Mouse (Mus musculus) heart, embryonic 13.5 days (tissue): ENCODE data around the gene Iqsec3. TPM values are rescaled to one million over a fixed set of nuclear protein-coding genes. Genes with fewer than 3 reads are reported as not detected.

Experiments
- ATAC-seq: fragments of 200-750 bp; cut with Nextera tagmentation; 2 replicates; pipeline ENCODE4 v1.8.0; 2017; ENCODE audit warnings: moderate TSS enrichment; ENCODE audit not compliant: insufficient number of reproducible peaks, low FRiP score, low TSS enrichment; ENCODE audit errors: extremely low read depth
- H3K27ac ChIP-seq: fragments of 300-500 bp; sonication (generic); replicated peaks from 2 replicates; pipeline ENCODE4 v1.5.1; 2015; ENCODE audit warnings: moderate library complexity, mild to moderate bottlenecking, inconsistent platforms
- H3K27me3 ChIP-seq: fragments of 300-500 bp; sonication (generic); replicated peaks from 2 replicates; pipeline ENCODE4 v1.6.1; 2015; ENCODE audit warnings: mild to moderate bottlenecking, inconsistent platforms
- H3K36me3 ChIP-seq: fragments of 300-500 bp; sonication (generic); 2 replicates; pipeline ENCODE4 v1.6.1; 2015; ENCODE audit warnings: mild to moderate bottlenecking, inconsistent platforms
- H3K4me1 ChIP-seq: fragments of 300-500 bp; sonication (generic); 2 replicates; pipeline ENCODE4 v1.6.1; 2015; ENCODE audit warnings: inconsistent platforms
- H3K4me2 ChIP-seq: fragments of 300-500 bp; sonication (generic); 2 replicates; pipeline ENCODE4 v1.6.1; 2015; ENCODE audit warnings: inconsistent platforms, mild to moderate bottlenecking, moderate library complexity
- H3K4me3 ChIP-seq: fragments of 300-500 bp; sonication (generic); 2 replicates; pipeline ENCODE4 v1.5.1; 2015; ENCODE audit warnings: moderate library complexity, mild to moderate bottlenecking, inconsistent platforms
- H3K9ac ChIP-seq: fragments of 300-500 bp; sonication (generic); 2 replicates; pipeline ENCODE4 v1.6.1; 2015; ENCODE audit warnings: inconsistent platforms, mild to moderate bottlenecking, moderate library complexity
- H3K9me3 ChIP-seq: fragments of 300-500 bp; sonication (generic); 2 replicates; pipeline ENCODE4 v1.6.1; 2016; ENCODE audit warnings: inconsistent platforms
- WGBS: fragments of 180-500 bp; shearing (Covaris S2); methylation state at CpG from one replicate; pipeline ENCODE4 v1.1.7; 2015; ENCODE audit warnings: mixed read lengths; 5-methylcytosine and 5-hydroxymethylcytosine counted together
- microRNA-seq: library from miRNA; unstranded; fragments of <30 nt; microRNA quantifications from one replicate; pipeline ENCODE4, GENCODE M21; 2016
- polyA plus RNA-seq: library from polyadenylated mRNA; unstranded; fragments of >200 nt; fragmentation: Nextera tagmentation; extraction: Ambion mirVana; gene quantifications from 2 replicates; pipeline ENCODE4 v1.2.1, GENCODE M21; 2015

The Iqsec3 gene
- polyA plus RNA-seq, 1 experiment from 2014 or later = not detected

GRCm38 (mm10) chr6:121329848-121330508 is 143.5 kb downstream of the Iqsec3 start:
- Histone ChIP-seq H3K27ac (no peak overlapping the region), H3K4me1 (peaks cover 26% of the 10 kb centered on the region), H3K9ac (no peak overlapping the region), H3K4me2 (no peak overlapping the region), H3K9me3 (no peaks in the 10 kb centered on the region), H3K27me3 (no peaks in the 10 kb centered on the region), H3K36me3 (no peaks in the 10 kb centered on the region), H3K4me3 (no peak overlapping the region)
- no peak for ATAC-seq
- 22% methylated on average over 10 of the region's 10 CpGs for WGBS

- no peak overlapping the region for H3K9ac ChIP-seq
- H3K36me3 ChIP-seq = no peaks in the 10 kb centered on the region
- no peak for ATAC-seq
- no peak overlapping the region for H3K4me2 ChIP-seq
- H3K27me3 ChIP-seq = no peaks in the 10 kb centered on the region
- peaks cover 26% of the 10 kb centered on the region for H3K4me1 ChIP-seq
- 57% methylated on average over 9 of the region's 9 CpGs for WGBS
- H3K4me3 ChIP-seq = no peak overlapping the region
- no peaks in the 10 kb centered on the region for H3K9me3 ChIP-seq
- no peak overlapping the region for H3K27ac ChIP-seq
Observed at GRCm38 (mm10) chr6:121328417-121328884, 145.0 kb downstream of the Iqsec3 start.

- H3K36me3 ChIP-seq = no peaks in the 10 kb centered on the region
- ATAC-seq = no peak
- H3K27ac ChIP-seq = 0 out of 2 replicates have a peak overlapping the region, but pooled peaks have one; percentile 36
- H3K27me3 ChIP-seq = no peaks in the 10 kb centered on the region
- H3K4me3 ChIP-seq = no peak overlapping the region
- peaks cover 26% of the 10 kb centered on the region for H3K4me1 ChIP-seq
- no peak overlapping the region for H3K9ac ChIP-seq
- 40% methylated on average over 10 of the region's 10 CpGs for WGBS
- no peak overlapping the region for H3K4me2 ChIP-seq
- H3K9me3 ChIP-seq = no peaks in the 10 kb centered on the region
Observed at GRCm38 (mm10) chr6:121326486-121327069, 146.9 kb downstream of the Iqsec3 start.

- no peak for ATAC-seq
- Histone ChIP-seq H3K9me3 (no peaks in the 10 kb centered on the region), H3K36me3 (no peaks in the 10 kb centered on the region), H3K9ac (no peak overlapping the region), H3K4me1 (peaks cover 26% of the 10 kb centered on the region), H3K27me3 (no peaks in the 10 kb centered on the region), H3K27ac (no peak overlapping the region), H3K4me3 (no peak overlapping the region), H3K4me2 (no peak overlapping the region)
- 73% methylated on average over 9 of the region's 9 CpGs for WGBS
Observed at GRCm38 (mm10) chr6:121325740-121326139, 147.7 kb downstream of the Iqsec3 start.

GRCm38 (mm10) chr6:121325298-121325697 is 148.2 kb downstream of the Iqsec3 start:
- Histone ChIP-seq H3K9me3 (no peaks in the 10 kb centered on the region), H3K36me3 (no peaks in the 10 kb centered on the region), H3K27ac (no peak overlapping the region), H3K4me3 (no peak overlapping the region), H3K27me3 (no peaks in the 10 kb centered on the region), H3K4me1 (peaks cover 26% of the 10 kb centered on the region), H3K4me2 (no peak overlapping the region), H3K9ac (no peak overlapping the region)
- ATAC-seq = no peak
- 82% methylated on average over 3 of the region's 3 CpGs for WGBS

Small RNA genes within 50 kb of the gene (microRNA-seq; reads per million reads assigned to microRNA genes)
- not detected for gene Gm24855

Other genes starting within 250 kb of the Iqsec3 start
- 1.8 and 2.6 TPM in 2 replicates for gene Usp18, start 227.8 kb downstream of the Iqsec3 start, polyA plus RNA-seq
- 8.5 and 9.2 TPM in 2 replicates for gene Slc6a13, start 173.5 kb downstream of the Iqsec3 start, polyA plus RNA-seq
- gene Slc6a12, start 130.6 kb downstream of the Iqsec3 start, polyA plus RNA-seq = 0.37 TPM in 1 of 2 replicates, not detected in the other
- 1.2 and 1.4 TPM in 2 replicates for gene A2m, start 161.7 kb upstream of the Iqsec3 start, polyA plus RNA-seq